Mouse (Mus musculus): Measurements from ENCODE around the gene Inip. TPM values are rescaled to one million over a fixed set of nuclear protein-coding genes. Genes with fewer than 3 reads are reported as not detected.
A peak's percentile ranks its signal among the peaks of the same experiment; 100 is the strongest.

Inip gene
- 8.4 and 11.5 TPM in 2 replicates for polyA plus RNA-seq (2012; ENCODE audit: insufficient read depth, insufficient read length, missing spikeins)

DNA sequence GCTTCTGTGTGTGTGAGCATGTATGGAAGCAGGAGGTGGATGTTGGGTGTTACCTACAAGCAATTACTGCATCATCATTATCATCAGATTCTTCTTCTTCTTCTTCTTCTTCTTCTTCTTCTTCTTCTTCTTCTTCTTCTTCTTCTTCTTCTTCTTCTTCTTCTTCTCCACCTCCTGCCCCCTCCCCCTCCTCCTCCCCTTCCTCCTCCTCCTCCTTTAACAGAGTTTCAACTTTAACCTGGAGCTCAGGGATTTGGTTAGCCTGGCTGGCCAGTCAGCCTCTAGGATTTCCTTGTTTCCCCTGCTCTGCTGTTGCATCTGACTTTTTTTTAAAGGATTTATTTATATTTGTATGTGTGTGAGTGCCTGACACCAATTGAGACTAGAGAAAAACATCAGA lies at the start of gene Inip:
Gene Inip, minus strand, starts transcription at position 101 of the 400 bp plus-strand sequence.
- H3K4me1 ChIP-seq (ENCODE audit: control insufficient read depth, insufficient read depth, insufficient read length, low read length) = no peaks in the 10 kb centered on the region
- H3K4me3 ChIP-seq (ENCODE audit: insufficient read depth, low read depth, low read length) = no peak within 1 kb of the TSS
- H3K27ac ChIP-seq (replicated peaks; ENCODE audit: low read depth, low read length) = no peak within 1 kb of the TSS

DNA sequence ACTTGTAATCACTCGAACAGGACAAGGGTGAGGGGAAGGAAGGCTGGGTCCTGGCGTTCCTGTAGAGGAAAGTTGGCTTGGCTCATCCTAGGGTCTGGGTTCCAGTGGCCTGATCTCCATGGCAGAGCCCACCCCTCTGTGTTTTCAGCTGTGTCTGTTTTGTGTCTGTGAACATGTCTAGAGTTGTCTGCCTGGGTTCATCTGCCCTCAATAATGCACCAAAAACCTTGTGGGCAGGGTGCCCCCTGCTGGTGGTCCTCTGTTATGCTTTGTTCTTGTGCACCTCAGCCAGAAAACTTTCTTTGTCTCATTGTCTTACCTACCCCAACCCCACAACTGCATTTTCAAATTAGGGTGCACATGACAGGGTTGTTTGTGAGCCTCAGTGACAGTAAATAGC lies 48.8 kb upstream of the Inip start:
- H3K4me3 ChIP-seq (ENCODE audit: insufficient read depth, low read depth, low read length) = no peak overlapping the region
- H3K4me1 ChIP-seq (ENCODE audit: control insufficient read depth, insufficient read depth, insufficient read length, low read length) = peaks cover 6% of the 10 kb centered on the region
- H3K27ac ChIP-seq (replicated peaks; ENCODE audit: low read depth, low read length) = no peak overlapping the region

DNA sequence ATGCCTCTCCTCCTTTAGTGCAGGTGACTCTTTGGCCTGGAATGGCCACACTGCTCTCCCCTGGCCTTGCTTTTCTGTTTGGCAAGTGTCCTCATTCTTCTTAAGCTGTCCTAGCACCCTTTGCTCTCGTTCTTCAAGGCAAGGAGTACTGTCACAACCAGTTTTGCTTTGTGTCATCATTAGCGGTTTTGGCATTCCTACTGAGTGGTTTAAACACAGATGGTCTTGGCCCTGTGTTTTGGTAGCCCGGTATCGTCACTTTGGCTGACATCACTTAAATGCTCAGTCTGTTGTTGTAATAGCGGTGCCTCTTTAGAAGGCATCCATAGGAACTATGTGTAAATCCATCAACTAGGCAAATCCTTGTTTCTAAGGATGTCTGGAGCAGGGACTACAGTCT lies 46.1 kb upstream of the Inip start:
- H3K4me3 ChIP-seq (ENCODE audit: insufficient read depth, low read depth, low read length) = no peak overlapping the region
- peaks cover 8% of the 10 kb centered on the region for H3K4me1 ChIP-seq (ENCODE audit: control insufficient read depth, insufficient read depth, insufficient read length, low read length)
- no peak overlapping the region for H3K27ac ChIP-seq (replicated peaks; ENCODE audit: low read depth, low read length)

DNA sequence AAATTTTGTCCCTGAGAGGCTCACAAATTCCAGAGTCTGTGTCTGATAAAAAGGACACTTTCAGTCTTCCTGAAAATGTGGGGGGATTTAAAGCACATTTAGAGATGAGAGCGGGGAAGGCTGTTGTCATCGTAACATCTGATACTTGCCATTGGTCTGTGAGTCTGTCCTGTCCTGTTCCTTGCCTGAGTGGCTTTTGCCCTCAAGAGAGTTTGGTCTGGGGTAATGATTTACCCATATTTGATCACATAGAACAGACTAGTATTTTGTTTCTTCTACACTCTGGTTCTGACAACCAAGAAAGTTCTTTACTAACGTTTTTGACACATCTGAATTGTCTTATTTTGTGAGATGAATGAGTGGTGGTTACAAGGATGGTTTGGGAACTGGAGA lies 43.9 kb upstream of the Inip start:
- Histone ChIP-seq H3K27ac (replicated peaks; ENCODE audit: low read depth, low read length) (no peak overlapping the region), H3K4me1 (ENCODE audit: control insufficient read depth, insufficient read depth, insufficient read length, low read length) (peaks cover 8% of the 10 kb centered on the region), H3K4me3 (ENCODE audit: insufficient read depth, low read depth, low read length) (no peak overlapping the region)

DNA sequence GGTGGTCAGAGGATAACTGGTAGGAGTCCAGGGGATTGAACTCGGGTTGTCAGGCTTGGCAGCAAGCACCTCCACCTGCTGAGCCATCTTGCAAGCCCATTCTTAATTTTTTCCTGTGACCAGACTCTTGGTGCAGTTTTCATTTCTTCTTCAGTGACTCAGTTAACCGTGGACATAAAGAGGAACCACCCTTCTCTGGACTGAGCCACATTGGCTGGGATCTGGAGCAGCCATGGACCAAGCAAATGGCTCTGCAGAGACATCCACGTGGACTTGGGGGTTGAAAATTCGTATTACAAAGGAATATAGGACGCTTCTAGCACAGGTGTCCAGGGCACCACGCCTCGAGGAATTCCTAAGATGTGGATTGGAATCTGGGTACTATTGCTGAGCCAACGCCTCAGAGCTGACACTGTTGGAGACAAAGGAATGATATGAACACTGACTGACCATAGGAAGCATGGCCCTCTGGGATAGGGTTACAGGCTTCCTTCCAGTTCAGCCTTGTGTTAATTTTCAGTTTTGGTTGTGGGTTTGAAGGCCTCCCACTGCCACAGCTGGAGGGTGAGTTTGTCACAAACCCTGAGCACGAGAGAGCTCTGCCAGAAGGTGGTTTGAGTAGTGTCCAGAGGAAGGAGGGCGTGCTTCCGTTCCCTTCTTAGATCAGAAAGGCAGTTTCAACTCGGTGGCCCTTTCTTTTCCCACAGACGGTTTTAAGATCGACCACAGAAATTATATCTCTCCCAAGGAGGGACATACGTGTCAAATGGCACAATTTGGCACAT lies 43.3 kb upstream of the Inip start:
- no peak overlapping the region for H3K27ac ChIP-seq (replicated peaks; ENCODE audit: low read depth, low read length)
- no peak overlapping the region for H3K4me3 ChIP-seq (ENCODE audit: insufficient read depth, low read depth, low read length)
- H3K4me1 ChIP-seq (ENCODE audit: control insufficient read depth, insufficient read depth, insufficient read length, low read length) = peaks cover 8% of the 10 kb centered on the region

DNA sequence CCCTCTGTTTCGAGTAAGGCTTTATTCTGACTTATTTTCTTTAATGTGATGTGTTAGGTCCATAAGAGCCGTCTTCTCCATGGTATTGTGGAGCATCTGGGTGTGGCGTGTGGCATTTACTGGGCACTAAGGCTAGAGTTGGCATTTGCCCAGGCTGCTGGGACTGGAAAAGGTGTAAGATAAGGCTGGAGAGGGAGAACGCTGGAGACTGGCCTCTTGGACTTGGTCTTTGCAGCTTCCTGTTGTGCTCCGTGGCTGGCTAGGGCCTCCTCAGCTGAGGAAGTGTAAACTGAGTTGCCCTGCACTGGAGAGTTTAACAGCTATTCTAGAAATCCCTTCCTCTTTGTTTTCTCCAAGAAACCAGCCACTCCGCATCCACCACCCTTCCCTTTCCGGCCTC lies 36.3 kb upstream of the Inip start:
- peaks cover 3% of the 10 kb centered on the region for H3K4me1 ChIP-seq (ENCODE audit: control insufficient read depth, insufficient read depth, insufficient read length, low read length)
- peak overlapping the region; percentile 55 for H3K27ac ChIP-seq (replicated peaks; ENCODE audit: low read depth, low read length)
- H3K4me3 ChIP-seq (ENCODE audit: insufficient read depth, low read depth, low read length) = no peak overlapping the region

DNA sequence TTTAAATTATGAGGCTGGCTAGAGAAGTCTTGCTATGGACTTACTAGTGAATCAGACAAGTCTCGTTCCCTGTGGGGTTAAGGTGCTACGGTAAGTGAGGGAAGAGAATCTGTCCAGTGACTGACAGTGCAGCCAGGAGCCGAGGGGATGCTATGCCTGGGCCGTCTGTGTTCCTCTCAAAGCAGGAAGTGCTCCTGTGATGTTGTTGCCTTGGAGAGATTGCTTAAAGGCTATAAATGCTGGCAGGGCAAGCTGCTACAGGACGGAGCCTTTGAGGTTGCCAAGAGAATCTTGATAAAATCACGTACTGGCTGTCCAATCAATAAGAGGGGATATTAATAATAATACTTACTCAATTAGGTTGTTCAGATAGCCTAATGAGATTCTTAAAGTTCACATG lies 31.4 kb upstream of the Inip start:
- Histone ChIP-seq H3K4me3 (ENCODE audit: insufficient read depth, low read depth, low read length) (no peak overlapping the region), H3K27ac (replicated peaks; ENCODE audit: low read depth, low read length) (no peak overlapping the region), H3K4me1 (ENCODE audit: control insufficient read depth, insufficient read depth, insufficient read length, low read length) (peaks cover 3% of the 10 kb centered on the region; the same call in 1 of the 2 replicates)

DNA sequence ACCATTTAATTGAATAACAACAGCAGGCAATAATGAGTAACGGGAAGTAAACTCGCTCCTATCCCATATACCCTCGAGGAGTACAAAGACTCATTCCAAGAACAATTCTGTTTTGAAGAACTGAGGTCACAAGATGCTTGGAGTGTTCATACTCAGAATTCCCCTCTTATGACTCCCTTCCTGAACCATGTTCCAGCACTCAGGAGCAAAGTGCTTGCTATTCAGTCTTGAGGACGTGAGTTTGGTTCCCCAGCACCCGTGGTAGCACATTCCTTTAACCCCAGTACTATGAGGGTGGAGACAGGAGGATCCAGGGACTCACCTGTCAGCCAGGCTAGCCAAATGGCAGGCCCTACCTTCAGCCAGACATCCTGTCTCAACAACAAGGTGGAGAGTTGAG lies 29.6 kb upstream of the Inip start:
- H3K4me3 ChIP-seq (ENCODE audit: insufficient read depth, low read depth, low read length) = no peak overlapping the region
- H3K27ac ChIP-seq (replicated peaks; ENCODE audit: low read depth, low read length) = no peak overlapping the region
- H3K4me1 ChIP-seq (ENCODE audit: control insufficient read depth, insufficient read depth, insufficient read length, low read length) = no peaks in the 10 kb centered on the region

DNA sequence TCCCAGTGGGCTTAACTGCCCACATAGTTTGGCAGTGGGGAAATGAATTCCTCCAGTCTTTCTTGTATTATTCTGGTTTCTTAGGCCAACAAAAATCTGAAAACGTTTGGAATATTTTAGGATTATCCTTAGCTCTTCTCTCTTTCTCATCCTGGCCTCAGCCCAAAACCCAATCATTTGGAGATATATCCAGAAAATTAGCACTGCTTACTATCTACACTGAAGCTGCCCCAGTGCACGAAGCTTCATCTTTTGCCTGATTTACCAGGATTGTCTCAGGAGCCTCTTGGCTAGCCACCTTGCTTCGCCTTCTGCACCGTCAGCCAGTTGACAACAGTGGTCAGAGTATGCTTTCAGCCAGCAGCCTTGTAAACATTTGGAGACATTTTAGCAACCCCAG lies 27.7 kb upstream of the Inip start:
- Histone ChIP-seq H3K4me3 (ENCODE audit: insufficient read depth, low read depth, low read length) (no peak overlapping the region), H3K4me1 (ENCODE audit: control insufficient read depth, insufficient read depth, insufficient read length, low read length) (0 out of 2 replicates have a peak, but pooled peaks cover 2% of the 10 kb centered on the region), H3K27ac (replicated peaks; ENCODE audit: low read depth, low read length) (no peak overlapping the region)

DNA sequence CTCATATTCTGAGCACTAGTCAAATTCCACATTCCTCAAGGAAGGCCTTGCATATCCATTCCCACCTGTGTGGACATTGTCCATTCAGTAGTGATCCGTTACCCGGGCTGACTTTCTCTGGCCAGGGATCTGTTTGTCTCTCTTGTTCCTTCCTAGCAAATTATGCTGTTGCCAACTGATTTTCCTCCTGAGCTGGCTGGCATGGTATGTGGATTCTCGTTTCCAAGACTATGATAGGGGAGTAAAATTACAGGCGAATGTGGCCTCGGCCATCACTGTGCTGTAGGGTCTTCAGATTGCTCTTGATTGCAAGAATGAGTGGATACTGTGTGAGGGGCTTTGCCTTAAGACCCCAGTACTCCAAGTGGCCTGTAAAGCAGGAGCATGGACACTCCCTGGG lies 25.0 kb upstream of the Inip start:
- no peak overlapping the region for H3K27ac ChIP-seq (replicated peaks; ENCODE audit: low read depth, low read length)
- H3K4me3 ChIP-seq (ENCODE audit: insufficient read depth, low read depth, low read length) = no peak overlapping the region
- H3K4me1 ChIP-seq (ENCODE audit: control insufficient read depth, insufficient read depth, insufficient read length, low read length) = 0 out of 2 replicates have a peak, but pooled peaks cover 2% of the 10 kb centered on the region

DNA sequence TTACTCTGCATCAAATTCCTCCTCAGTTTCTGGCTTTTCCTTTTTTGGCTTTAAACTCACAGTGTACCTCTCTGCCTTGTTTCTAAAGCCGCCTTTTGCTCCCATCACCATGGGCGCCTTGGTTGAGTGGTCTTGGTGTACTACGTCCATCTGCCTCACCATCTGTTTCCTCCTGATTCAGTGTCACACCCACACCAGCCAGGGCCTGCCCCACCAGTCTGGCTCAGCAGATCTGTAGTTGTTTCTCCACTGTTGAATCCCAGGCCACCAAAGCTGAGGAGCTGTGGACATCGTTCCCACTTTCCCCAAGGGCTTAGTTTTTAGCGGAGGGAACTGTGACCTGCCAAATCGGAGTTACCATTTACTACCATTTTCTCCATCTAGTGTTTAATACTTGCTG lies 24.2 kb upstream of the Inip start:
- H3K4me3 ChIP-seq (ENCODE audit: insufficient read depth, low read depth, low read length) = no peak overlapping the region
- 0 out of 2 replicates have a peak, but pooled peaks cover 2% of the 10 kb centered on the region for H3K4me1 ChIP-seq (ENCODE audit: control insufficient read depth, insufficient read depth, insufficient read length, low read length)
- no peak overlapping the region for H3K27ac ChIP-seq (replicated peaks; ENCODE audit: low read depth, low read length)

DNA sequence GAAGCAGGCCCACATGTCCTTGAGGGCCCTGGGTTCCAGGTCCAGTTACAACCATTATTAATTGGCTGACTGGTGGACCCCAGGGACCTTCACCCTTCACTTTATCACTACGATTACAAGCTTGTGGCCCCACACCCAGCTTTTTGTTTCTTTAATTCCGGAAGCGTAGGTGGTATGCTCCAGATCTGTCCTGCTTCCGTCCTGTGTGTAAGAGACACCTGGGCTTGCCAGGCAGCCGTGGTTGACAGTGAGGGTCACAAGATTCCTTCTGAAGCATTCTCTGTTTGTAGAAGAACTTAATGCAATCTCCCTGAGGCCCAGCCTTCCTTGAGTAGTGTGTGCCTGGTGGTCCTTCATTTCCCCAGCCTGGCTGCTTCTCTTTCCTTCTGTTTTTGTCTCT lies 23.5 kb upstream of the Inip start:
- Histone ChIP-seq H3K4me3 (ENCODE audit: insufficient read depth, low read depth, low read length) (no peak overlapping the region), H3K27ac (replicated peaks; ENCODE audit: low read depth, low read length) (no peak overlapping the region), H3K4me1 (ENCODE audit: control insufficient read depth, insufficient read depth, insufficient read length, low read length) (0 out of 2 replicates have a peak, but pooled peaks cover 2% of the 10 kb centered on the region)

DNA sequence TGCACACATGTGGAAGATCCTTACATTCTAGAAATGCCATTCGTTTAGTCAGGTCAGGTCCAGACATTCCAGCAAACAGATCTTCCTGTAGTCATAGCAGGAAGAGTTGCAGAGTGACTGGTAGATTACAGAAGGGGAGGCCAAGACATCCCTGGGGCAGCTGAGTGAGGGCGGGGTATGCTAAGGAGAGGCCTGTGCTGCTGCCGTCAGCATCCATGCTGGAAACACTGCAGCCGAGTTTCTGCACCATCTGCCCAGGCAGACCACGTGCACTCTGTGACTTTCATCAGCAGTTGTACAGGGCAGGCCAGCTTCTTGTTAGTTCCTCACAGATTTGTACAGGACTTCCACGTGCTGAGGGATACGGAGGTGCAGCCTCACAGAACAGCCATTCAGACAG lies 22.1 kb upstream of the Inip start:
- no peak overlapping the region for H3K4me3 ChIP-seq (ENCODE audit: insufficient read depth, low read depth, low read length)
- peaks cover 2% of the 10 kb centered on the region; the same call in 1 of the 2 replicates for H3K4me1 ChIP-seq (ENCODE audit: control insufficient read depth, insufficient read depth, insufficient read length, low read length)
- H3K27ac ChIP-seq (replicated peaks; ENCODE audit: low read depth, low read length) = no peak overlapping the region

DNA sequence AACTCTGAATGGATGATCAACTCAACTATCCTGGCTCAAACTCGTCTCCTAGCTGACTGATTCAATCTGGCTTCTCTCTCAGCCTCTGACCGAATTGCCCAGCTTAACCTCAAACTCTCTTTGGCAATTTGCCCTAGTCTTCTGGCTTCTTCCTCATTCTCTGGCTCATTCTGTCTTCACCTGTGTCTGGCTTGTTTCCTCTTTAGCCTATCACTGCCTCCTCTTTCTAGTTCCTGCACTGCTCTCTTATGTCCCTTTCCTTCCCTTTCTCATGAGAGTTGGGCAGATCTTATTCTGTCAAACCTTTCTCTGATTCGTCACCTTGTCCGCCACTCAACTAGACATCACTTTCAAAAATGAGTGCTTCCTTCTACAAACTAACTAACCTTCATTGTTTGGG lies 20.7 kb upstream of the Inip start:
- H3K4me1 ChIP-seq (ENCODE audit: control insufficient read depth, insufficient read depth, insufficient read length, low read length) = peaks cover 2% of the 10 kb centered on the region; the same call in 1 of the 2 replicates
- no peak overlapping the region for H3K4me3 ChIP-seq (ENCODE audit: insufficient read depth, low read depth, low read length)
- H3K27ac ChIP-seq (replicated peaks; ENCODE audit: low read depth, low read length) = no peak overlapping the region

DNA sequence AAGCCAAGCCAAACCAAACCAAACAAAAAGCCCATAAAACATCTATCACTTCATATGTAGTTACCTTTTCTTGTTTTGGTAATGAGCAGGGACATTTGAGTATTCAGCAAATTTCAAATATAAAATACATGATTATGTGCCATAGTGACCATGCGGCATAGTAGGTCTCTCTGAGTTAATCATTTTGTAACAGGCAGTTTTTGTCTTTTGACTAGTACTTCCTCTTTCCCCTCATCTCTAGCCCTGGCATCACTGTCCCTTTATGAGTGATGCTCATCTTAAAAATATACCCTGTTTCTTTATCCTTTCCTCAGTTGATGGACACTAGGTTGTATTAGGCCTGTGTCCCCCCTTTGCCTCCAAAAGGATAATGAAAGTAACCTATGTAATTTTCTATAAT lies 20.1 kb upstream of the Inip start:
- no peak overlapping the region for H3K4me3 ChIP-seq (ENCODE audit: insufficient read depth, low read depth, low read length)
- no peak overlapping the region for H3K27ac ChIP-seq (replicated peaks; ENCODE audit: low read depth, low read length)
- H3K4me1 ChIP-seq (ENCODE audit: control insufficient read depth, insufficient read depth, insufficient read length, low read length) = peaks cover 2% of the 10 kb centered on the region; the same call in 1 of the 2 replicates

DNA sequence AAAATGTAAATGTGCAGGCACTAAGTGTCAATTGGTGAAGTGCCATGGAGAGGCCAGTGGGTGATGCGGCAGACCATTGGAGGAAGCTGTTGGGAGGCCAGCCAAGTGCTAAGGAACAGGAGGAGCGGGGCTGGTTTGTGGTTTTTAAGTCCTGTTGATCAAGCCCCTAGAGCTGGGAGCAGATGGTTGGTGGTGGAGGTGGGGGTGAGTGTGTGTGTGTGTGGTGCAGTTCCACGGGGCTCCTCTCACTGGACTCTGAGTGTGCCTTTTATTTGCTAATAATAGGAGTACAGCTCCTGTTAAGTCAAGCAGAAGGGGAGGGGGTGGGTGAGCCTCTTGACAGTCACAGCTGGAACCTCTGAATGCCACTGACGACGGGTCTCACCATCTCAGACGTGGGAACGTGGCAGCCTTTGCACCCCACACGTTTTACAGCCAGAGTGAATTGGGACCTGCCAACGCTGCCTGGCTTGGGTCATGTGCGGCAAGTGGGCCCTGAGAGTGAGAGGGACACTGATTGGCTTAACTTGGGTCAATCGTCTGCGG lies 18.2 kb upstream of the Inip start:
- peaks cover 6% of the 10 kb centered on the region for H3K4me1 ChIP-seq (ENCODE audit: control insufficient read depth, insufficient read depth, insufficient read length, low read length)
- H3K4me3 ChIP-seq (ENCODE audit: insufficient read depth, low read depth, low read length) = no peak overlapping the region
- H3K27ac ChIP-seq (replicated peaks; ENCODE audit: low read depth, low read length) = no peak overlapping the region
